Mouse (Mus musculus) right cerebral cortex, adult 2 months (tissue): ENCODE results near the gene Coq4.
"Not testable (repeated sequence)": the region's sequence is repeated elsewhere in the genome, so short reads cannot be mapped to it uniquely, and the experiment has no call there.

Experiments
- DNase-seq, 2 experiments: peaks; one replicate each; pipeline ENCODE4 v3.0.0; 2021 to 2022; ENCODE audit warnings: low spot score in 2 of 2

Gene Coq4

DNA sequence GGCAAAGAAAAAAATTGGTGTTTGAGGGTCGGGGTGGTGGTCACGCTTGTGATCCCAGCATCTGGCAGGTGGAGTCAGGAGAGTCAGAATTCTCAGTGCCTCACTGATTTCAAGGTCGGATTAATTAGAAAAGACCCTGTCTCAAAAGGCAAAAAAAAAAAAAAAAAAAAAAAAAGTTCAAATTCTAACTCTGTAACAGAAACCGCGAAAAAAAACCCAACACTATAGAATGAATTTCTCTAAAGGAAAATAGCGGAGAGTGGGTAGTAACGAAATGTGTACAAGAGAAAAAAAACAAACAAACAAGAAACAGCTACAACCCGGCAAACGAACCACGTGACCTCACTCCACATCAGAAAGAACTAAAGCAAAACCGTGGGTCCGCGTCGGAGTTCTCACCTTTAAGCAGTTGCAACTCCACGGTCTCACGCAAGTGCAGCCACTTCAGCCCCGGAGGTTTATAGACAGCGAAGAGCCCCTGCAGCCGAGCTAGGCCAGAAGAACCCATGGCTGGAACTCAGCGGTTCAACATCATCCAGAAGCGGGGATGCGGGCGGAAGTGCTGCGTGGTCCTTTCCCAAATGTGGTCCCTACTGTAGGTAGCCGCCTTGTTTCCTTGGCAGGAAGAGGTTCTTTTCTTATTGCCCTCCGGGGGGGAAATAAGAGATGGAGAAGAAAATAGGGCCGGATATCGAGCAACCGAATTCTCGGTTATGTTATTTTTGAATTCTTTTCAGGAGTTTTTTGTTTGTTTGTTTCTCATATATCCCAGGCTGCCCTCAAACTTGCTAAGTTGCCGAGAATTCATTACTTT, at the start of gene Coq4:
Gene Coq4, plus strand, starts transcription at position 390 of the 814 bp plus-strand sequence.
- peak; percentile 96 for DNase-seq

DNA sequence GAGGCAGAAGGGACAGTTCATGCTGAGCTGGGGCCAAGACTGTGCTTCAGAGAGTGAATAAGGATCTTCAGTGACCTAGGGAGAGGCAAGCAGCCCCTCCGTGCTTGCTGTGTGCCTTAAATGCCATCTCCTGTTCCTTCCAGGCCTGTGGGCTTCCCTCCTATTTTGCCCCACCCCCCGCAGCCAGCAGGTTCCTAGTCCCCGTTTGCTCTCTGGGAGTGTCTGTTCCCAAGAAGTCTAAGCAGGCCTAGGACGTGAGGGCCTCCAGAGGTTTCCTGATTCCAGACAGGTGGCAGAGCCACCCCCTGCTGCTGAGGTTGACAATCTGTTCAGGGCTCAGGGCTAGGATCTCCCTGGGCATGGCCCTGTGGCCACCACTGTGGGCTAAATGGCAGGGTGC, 48.5 kb upstream of the Coq4 start:
- no peak for DNase-seq

DNA sequence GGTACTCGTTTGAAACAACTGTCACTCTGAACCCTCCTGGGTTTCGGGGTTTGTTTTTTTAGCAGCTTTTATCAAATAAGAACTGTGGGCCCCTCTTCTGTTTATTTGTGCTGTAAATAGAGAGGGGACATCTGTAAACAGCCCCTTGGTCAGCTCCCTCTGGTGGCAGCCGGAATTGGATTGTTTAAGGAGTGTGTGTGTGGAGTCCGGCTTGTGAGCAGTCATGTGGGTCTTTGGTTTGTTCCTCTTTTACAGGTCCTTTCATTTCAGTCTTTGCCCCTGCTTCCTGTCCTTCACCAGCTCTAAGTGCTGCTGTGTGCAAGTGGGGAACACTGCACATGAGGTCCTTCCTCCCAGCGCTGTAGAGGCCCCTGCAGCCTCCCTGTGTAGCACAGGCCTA, 47.9 kb upstream of the Coq4 start:
- no peak for DNase-seq

DNA sequence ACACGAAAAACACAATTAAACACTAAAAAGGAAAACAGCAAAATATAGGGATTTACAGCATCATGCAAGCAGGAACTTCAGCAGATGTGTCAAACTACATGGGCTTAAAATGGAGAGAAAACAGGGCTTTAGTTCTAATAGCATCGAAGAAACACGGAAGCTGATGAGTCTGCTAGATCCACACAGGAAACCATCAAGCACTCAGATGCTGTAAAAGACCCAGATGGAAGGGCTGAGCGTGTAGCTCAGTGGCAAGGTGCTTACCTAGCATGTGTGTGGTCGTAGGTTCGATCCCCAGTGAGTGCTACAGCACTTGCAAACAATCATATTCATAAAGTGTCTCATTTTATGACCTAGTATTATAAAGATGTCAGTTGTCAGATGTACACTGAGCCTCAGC, 46.1 kb upstream of the Coq4 start:
- no peak for DNase-seq

DNA sequence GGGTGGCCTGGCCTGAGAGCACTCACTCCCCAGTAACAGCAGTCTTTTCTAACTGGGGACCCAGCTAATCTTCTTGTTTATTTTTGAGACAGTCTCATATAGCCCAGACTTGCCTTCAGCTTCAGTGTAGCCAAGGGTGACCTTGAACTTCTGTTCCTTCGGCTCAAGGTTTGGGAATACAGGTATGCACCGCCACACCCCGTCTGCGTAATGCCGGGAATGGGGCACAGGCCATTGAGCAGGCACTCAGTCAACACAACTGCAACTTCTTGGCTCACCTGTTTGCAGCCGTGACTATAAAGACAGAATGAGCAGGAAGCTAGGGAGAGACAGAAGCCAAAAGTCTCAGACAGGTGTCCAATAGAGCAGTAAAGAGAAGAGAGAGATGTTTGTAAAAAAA, 43.0 kb upstream of the Coq4 start:
- DNase-seq, result no peak

DNA sequence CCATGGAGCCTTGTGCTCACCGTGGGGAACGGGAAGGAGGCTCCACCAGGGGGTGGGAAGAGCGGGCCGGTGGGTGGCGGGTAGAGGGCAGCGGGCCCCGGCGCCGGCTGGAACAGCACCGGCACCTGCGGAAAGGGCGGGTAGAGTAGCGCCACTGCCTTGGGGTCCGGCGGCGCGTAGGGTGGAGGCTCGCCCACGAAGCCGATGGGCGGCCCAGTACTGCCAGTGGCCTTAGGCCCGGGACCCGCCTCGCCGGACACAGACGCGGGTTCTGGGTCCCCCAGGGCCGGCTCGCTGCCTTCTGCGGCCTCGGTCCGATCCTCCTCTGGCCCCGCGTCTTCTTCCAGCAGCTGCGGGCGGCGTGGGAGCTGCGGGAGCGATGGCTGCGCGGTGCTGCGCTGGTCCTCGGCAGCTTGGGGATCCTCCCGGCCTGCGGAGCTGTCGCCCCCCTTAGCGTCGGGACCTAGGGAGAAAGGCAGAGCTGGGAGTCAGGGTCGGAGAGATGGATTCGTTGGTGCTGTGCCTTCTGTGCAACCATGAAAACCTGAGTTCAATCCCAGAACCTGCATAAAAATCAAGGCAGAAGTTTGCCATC, 40.0 kb upstream of the Coq4 start:
- no peak for DNase-seq

DNA sequence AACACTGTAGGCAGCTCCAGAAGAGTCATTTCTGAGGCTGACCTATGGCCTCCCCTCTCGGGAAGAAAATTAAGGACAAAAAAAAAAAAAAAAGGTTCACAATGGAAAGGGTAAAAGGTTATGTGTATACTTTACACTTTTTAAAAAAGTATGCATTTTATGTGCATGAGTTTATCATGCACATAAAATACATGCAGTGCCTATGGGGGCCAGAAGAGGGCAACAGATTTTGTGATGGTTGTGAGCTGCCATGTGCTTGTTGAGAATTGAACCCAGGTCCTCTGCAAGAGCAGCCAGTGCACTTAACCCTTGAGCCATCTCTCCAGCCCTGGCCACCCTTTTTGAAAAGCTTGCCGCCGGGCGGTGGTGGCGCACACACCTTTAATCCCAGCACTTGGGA, 39.4 kb upstream of the Coq4 start:
- DNase-seq, result peak in 1 of 2 experiments; percentile 38

DNA sequence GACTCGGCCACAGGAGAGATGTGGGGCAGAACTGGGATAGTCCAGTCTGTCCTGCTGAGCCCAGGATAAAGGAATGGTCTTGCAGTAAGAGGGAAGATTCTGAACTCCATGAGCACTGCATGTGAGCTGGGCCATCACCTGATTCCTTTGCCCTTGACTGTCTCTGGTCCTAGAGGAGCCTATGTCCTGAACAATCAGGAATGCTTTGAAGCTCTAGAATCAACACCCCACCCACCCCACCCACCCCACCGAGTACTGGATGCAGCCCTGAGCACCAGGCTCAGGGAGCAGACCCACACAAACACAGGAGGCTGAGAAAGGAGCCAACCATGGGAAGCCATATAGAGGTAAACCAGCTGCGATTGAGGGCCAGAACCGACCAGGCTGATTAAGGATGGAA, 38.8 kb upstream of the Coq4 start:
- DNase-seq, result no peak

DNA sequence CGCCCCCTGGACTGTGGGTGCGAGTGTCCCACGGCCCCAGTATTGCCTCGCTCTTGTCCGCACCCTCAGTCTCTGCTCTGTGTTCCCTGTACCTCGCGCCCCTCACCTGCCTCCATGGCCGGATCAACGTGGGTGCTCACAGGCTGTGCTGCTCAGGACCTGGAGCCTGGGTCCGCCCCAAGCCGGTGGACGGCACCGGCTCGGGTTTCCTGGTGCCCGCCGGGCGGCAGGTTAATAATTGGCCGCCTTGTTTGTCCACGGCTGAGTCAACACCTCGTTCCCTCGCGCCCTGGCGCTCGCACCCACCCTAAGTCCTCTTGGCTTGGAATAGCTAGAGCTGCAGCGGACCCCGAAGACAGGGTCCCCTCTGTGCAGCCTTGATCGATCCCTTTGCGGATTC, 35.8 kb upstream of the Coq4 start, which contains the start of gene Gm13420:
Gene Gm13420, minus strand, starts transcription at position 189 of the 400 bp plus-strand sequence.
- no peak for DNase-seq

DNA sequence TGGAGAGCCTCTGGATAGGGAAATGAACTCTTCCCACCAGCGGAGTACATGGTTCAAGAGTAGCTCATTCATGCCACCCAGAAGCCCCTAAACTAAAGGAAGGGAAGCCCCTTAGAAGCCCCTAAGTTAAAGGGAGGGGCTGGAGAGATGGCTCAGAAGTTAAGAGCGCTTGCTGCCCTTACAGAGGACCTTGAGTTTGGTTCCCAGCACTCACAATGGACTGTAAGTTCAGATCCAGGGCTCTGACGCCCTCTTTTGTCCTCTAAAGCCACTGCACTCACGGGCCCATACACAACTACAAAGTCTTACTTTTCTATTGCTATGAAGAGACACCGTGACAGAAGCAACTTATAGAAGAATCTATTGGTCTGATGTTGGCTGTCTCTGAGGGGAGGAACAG, 34.9 kb upstream of the Coq4 start:
- DNase-seq, result no peak

DNA sequence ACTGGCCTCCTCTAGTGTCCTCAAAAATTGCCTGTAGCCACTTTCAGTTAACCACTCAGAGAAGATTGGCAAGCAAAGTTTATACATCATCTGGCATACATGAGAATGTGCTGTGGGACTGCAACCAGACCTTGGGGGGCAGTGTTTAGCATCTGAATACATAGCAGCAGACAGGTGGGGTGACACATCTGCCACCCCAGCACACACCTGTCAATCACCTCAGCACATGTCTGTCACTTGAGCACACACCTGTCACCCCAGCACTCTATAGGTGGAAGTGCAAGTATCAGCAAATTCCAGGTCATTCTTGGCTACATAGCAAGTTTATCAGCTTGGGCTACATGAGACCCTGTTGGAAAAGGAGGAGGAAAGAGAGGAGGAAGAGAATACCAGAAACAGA, 31.6 kb upstream of the Coq4 start:
- no peak for DNase-seq

DNA sequence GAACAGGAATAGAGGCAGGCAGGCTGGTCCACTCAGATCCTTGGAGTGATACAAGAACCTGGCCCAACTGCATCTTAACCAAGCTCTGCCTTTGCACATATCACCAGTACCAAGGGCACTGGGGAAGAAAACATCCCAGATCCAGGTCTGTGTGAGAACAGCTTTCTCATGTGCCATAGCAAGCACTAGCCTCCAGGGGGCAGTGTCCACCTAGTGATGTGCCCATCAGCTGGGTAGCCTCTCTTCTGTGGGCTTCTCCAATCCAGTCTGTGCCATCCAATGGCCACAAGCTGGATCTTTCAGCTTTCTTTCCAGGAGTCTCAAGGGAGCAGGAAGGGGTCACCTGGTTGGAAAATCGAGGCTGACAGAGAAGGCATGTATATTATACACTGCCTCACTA, 22.5 kb upstream of the Coq4 start:
- DNase-seq, result peak; percentile 50 to 68

DNA sequence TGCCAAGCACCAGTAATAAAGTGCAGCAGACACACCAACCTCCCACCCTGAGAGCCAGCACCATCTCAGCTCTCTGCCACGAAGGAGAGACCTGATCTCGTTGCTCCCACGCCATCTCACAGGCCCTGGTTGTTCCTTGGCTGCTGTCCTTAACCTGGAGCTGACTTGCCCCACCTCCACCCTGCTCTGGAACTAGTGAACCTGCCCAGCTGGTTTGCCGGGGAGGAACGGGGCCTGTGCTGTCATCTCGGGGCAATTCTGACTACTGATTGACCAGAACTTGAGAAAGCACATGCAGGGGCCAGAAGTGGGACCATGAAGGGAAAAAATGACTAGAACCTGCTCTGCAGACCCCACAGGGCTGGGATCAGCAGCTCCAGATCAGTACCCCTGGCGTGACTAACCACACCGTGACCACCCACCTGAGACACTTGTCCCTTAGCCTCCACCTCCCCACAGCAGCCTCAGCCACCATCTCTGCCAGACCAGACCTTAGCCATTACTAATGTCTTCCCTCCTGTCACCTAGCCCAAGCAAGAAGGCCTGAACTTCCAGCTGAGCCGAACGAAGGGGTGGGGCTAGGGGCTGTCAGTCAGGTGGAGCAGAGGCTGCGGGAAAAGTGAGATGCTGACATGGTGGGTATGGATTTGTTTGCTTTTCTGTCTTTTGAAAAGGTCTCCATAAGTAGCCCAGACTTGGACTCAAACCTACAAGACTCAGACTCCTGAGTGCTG, 19.1 kb upstream of the Coq4 start:
- no peak for DNase-seq

DNA sequence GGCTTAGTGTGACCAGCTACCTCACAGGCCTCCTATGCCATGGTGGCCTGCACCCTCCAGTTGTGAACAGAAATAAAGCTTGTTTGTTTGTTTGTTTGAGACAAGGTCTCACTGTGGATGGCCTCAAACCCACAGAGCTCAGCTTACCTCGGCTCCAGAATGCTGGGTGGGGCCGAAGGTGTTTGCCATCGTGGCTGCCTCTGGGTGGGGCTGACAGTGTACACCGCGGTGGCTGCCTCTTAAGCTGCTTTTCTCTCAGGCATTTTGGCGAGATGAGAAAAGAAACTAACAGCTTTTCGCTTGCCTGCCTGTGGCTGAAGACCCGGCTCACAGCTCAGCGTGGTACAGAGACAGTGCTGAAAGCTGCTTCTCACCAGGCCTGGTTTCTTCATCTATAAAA, 18.4 kb upstream of the Coq4 start:
- no peak for DNase-seq

DNA sequence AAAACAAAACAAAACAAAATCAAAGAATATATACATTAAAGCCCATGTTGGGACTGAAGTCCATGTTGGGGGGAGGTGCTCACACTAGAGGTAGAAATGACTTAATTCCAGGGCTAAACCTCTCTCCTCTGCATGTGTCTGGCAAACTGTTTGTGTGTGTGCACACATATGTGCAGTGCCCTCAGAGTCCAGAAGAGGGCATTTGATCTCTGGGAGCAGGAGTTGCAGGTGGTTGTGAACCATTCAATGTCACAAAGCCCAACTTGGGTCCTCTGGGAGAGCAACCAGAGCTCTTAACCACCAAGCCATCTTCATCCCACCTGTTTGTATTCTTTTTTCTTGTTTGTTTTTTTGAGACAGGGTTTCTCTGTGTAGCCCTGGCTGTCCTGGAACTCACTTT, 17.1 kb upstream of the Coq4 start:
- DNase-seq, result no peak

DNA sequence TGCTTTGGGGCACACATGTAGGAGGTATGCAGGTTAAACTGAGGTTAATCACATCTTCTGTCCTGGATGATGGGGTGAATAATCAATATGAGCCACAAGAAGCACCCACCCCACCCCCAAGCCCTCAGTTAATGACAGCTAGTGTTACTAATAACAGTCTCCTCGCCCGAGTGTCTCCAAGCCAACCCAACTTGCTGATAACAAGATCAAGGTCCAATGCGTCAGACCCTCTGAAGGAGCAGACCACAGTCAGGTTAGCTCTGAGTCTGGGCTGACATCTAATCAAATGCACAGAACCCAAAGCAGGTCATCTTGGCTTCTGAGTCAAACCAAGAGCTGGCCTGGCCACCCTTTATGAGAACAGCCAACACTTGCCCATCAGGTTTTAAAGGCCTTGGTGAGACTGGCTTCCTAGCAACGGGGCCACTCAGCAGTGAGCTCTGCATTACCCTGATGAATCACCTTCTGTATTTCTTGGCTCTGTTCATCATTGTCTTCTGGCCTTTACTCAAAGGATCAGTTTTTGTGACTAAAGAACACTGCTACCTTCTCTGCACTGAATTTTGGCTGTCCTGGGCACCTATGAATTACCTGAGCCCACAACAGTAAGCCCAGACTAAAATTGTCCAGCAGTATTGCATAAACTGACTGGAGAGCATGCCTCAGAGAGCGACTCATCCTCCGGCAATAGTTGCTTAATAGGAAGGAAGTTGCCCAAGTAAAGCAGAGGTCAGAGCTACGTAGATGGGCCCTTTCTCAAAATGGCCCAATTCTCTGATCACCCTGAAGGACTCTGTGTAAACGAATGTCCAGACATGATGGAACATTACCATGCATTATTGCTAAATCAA, 15.5 kb upstream of the Coq4 start:
- no peak for DNase-seq

DNA sequence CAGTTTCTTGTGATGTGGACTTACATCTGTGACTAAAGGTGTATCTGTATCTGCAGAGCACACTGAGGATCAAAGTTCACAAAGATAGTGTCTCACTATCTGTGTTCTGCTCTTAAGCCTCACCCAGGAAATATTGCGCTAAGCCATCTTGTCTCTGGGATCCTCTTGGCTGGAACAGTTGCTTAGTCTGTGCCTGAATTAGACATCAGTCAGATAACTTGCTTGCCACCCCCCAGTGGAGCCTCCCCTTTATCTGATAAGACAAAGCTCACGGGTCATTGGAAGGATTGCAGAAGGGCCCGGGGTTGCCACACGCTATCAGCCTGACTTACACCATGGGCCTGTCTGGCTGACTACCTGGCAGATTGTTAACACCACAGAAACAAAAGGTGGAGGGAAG, 14.0 kb upstream of the Coq4 start:
- DNase-seq, result no peak

DNA sequence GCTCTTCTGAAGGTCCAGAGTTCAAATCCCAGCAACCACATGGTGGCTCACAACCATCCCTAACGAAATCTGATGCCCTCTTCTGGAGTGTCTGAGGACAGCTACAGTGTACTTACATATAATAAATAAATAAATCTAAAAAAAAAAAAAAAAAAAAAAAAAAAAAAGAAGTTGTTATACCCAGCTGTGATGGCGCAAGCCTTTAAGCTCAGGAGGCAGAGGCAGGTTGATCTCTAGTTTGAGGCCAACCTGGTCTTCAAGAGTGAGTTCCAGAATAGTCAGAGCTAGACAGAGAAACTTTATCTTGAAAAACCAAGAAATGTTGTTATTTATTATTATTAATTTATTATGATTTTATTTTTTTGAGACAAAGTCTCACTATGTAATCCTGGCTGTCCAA, 6.0 kb upstream of the Coq4 start:
- DNase-seq, result not testable (repeated sequence)

DNA sequence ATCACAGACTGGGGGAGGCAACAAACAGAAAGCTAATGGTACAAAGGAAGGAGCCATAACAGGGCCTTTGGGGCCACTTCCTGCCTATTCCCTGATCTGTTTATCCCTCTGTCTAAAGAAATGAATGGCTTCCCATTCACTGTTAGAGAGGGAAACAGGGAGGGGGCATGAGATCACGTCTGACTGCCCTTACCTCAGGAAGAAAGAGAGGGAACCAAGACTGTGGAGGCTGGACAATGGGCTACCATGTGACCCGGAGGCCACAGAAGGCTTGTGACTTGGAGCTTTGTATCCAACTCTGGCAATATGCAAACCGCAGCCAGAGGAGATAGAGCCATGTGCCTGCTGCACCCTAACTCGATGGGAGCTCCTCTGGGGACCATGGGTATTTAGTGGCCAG, 3.0 kb upstream of the Coq4 start:
- no peak for DNase-seq

DNA sequence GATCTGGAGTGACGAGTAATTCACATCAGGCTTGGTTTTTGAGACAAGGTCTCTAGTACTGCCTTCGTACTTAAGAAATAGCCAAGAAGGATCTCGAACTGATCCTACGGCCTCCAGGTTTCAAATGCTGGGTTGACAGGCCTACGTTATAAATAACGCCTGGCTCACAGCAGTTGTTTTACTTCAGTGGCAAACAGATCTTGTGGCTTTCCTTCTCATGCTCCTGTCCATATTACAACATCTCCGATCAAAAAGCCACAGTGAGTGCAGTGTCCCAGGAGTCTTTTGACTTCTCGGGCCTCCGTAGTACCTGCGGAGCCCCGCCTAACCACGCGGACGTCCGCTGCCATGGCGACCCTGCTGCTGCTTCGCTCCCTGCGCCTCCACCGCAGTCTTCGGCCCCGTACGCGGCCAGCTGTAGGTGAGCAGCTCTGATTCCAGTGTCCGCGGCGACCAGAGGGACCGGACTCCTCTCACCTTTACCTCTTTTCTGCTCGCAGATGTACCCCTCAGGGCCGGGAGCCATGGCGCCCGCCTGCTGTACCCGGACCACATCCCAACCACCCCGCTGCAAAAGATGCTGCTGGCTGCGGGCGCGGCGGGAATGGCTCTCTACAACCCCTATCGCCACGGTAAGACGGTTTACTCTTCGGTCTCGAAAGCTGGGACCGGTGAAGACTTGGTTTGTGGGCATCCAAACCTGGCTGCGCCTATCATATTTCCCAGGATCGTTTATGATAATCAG, 816 bp downstream of the Coq4 start, which contains the start of gene Trub2:
Gene Trub2, minus strand, starts transcription at position 566 of the 745 bp plus-strand sequence.
- peak; percentile 90 to 94 for DNase-seq
